Mouse (Mus musculus) testis, adult 2 months (tissue): ENCODE measurements around the gene C87436.

Experiments
- CTCF ChIP-seq: fragments of 200-500 bp; IDR thresholded peaks from 2 replicates; pipeline ENCODE4 v1.5.1; 2012; ENCODE audit warnings: low read depth, mild to moderate bottlenecking, inconsistent platforms, low read length, moderate library complexity; ENCODE audit not compliant: control insufficient read depth, insufficient read depth, insufficient replicate concordance
- POLR2A ChIP-seq: fragments of 200-500 bp; IDR thresholded peaks from 2 replicates; pipeline ENCODE4 v1.6.1; 2012; ENCODE audit warnings: low read depth, mild to moderate bottlenecking, inconsistent platforms, low read length, moderate library complexity; ENCODE audit not compliant: control insufficient read depth

- TF ChIP-seq CTCF (no peak), POLR2A (no peak)
Observed at GRCm38 (mm10) chr6:86474072-86474471, 35.9 kb downstream of the C87436 start.
